Mouse (Mus musculus): ENCODE results near the gene Syp.

Gene Syp

GRCm38 (mm10) chrX:7638401-7639091 is at the start of gene Syp:
TSS of gene Syp (plus strand) at chrX:7638471.
- peak; percentile 75 for DNase-seq

- DNase-seq: no peak
Observed at GRCm38 (mm10) chrX:7595371-7595770, 42.9 kb upstream of the Syp start.

GRCm38 (mm10) chrX:7604004-7604403 is 34.3 kb upstream of the Syp start:
- DNase-seq: no peak

- peak; percentile 88 for DNase-seq
Observed at GRCm38 (mm10) chrX:7604879-7605574, 33.2 kb upstream of the Syp start, which contains the start of gene Ccdc22. TSS of gene Ccdc22 (minus strand) at chrX:7605517.

- DNase-seq: no peak
Observed at GRCm38 (mm10) chrX:7605575-7605941, 32.7 kb upstream of the Syp start.

GRCm38 (mm10) chrX:7606783-7607182 is 31.5 kb upstream of the Syp start, which contains the start of gene Cacna1f:
TSS of gene Cacna1f (plus strand) at chrX:7607083.
- no peak for DNase-seq

GRCm38 (mm10) chrX:7610035-7610434 is 28.2 kb upstream of the Syp start:
- DNase-seq: no peak

- DNase-seq: no peak
Observed at GRCm38 (mm10) chrX:7610536-7611258, 27.6 kb upstream of the Syp start.

GRCm38 (mm10) chrX:7617889-7618551 is 20.3 kb upstream of the Syp start:
- no peak for DNase-seq

- DNase-seq: no peak
Observed at GRCm38 (mm10) chrX:7632560-7632959, 5.7 kb upstream of the Syp start.

- no peak for DNase-seq
Observed at GRCm38 (mm10) chrX:7635101-7635500, 3.2 kb upstream of the Syp start.

GRCm38 (mm10) chrX:7639536-7640325 is 1.5 kb downstream of the Syp start:
- DNase-seq: no peak

GRCm38 (mm10) chrX:7640785-7641184 is 2.5 kb downstream of the Syp start:
- DNase-seq: no peak

GRCm38 (mm10) chrX:7645349-7645748 is 7.1 kb downstream of the Syp start:
- DNase-seq: peak; percentile 80

GRCm38 (mm10) chrX:7648671-7649304 is 10.5 kb downstream of the Syp start:
- DNase-seq: peak; percentile 95

- peak; percentile 64 for DNase-seq
Observed at GRCm38 (mm10) chrX:7657221-7657639, 19.0 kb downstream of the Syp start, which contains the start of gene Prickle3. TSS of gene Prickle3 (plus strand) at chrX:7657260.

- peak; percentile 59 for DNase-seq
Observed at GRCm38 (mm10) chrX:7658031-7658784, 19.9 kb downstream of the Syp start.

- peak; percentile 54 for DNase-seq
Observed at GRCm38 (mm10) chrX:7658785-7659589, 20.7 kb downstream of the Syp start.

- DNase-seq: no peak
Observed at GRCm38 (mm10) chrX:7661086-7661485, 22.8 kb downstream of the Syp start.

- no peak for DNase-seq
Observed at GRCm38 (mm10) chrX:7662936-7663335, 24.7 kb downstream of the Syp start.
